Mouse (Mus musculus): ENCODE measurements around the gene Rreb1. TPM values are rescaled to one million over a fixed set of nuclear protein-coding genes. Genes with fewer than 3 reads are reported as not detected.

Gene Rreb1
- polyA plus RNA-seq, 1 experiment from 2014 or later: 5.4 TPM

DNA sequence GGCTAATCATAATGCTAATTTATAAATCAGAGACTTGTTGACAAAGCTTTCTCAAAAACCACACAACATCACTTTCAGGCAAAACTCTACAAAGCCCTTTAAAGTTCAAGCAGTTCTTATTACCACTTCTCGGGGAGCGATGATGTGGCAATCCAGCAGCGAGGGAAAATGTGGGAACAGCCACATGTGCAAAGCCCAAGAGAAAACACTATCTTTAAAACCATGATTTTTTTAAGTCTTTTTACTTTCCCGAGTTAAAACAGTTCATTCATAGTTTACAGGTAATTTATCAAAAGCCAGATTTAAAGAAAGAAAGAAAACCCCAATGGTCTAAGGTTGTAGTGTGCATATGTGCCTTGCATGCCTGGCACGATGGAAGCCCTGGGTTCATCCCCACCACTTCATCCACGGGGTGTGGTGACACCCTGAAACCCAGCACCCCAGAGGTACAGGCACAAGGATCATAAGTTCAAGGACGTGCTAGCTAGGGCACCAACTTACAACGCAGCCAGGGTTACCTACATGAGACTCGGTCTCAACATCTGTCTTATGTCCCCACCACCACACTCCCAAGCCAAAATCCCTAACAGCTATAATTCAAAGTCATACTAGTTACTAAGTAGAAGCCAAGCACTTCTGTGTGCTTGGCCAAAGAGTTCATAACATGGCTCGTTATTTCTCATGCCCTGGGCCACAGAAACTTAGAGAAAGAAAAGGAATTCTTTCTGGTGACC, 214.6 kb downstream of the Rreb1 start:
- peak overlapping the region; percentile 73 for H3K4me2 ChIP-seq (ENCODE audit: low read depth, severe bottlenecking)
- H3K27me3 ChIP-seq (ENCODE audit: control insufficient read depth, insufficient read depth, low read length): no peaks in the 10 kb centered on the region
- no peak for ATAC-seq (ENCODE audit: insufficient number of reproducible peaks, low FRiP score, low TSS enrichment, low read depth)
- peak; percentile 49 for DNase-seq (ENCODE audit: low spot score)
- peak overlapping the region; percentile 97 for H3K9ac ChIP-seq (ENCODE audit: low read length)
- H3K9me3 ChIP-seq (ENCODE audit: control insufficient read depth, low read length): no peaks in the 10 kb centered on the region
- H3K27ac ChIP-seq (replicated peaks; ENCODE audit: low read depth, low read length): no peak overlapping the region
- peak overlapping the region; percentile 92 for H3K4me3 ChIP-seq (ENCODE audit: low read depth, low read length)
- WGBS: 15% methylated on average over 10 of the region's 10 CpGs
- peaks cover 10% of the 10 kb centered on the region; the same call in 1 of the 2 replicates for H3K36me3 ChIP-seq (ENCODE audit: control insufficient read depth, insufficient read depth, low read length)
- H3K4me1 ChIP-seq (ENCODE audit: control insufficient read depth, insufficient read depth, low read length): no peaks in the 10 kb centered on the region

- peak overlapping the region; percentile 92 for H3K4me3 ChIP-seq (ENCODE audit: low read depth, low read length)
- under 1% methylated on average over 17 of the region's 17 CpGs for WGBS
- DNase-seq (ENCODE audit: low spot score): no peak
- H3K27me3 ChIP-seq (ENCODE audit: control insufficient read depth, insufficient read depth, low read length): no peaks in the 10 kb centered on the region
- ATAC-seq (ENCODE audit: insufficient number of reproducible peaks, low FRiP score, low TSS enrichment, low read depth): no peak
- peak overlapping the region; percentile 97 for H3K9ac ChIP-seq (ENCODE audit: low read length)
- peak overlapping the region; percentile 73 for H3K4me2 ChIP-seq (ENCODE audit: low read depth, severe bottlenecking)
- H3K36me3 ChIP-seq (ENCODE audit: control insufficient read depth, insufficient read depth, low read length): peaks cover 10% of the 10 kb centered on the region; the same call in 1 of the 2 replicates
- no peaks in the 10 kb centered on the region for H3K9me3 ChIP-seq (ENCODE audit: control insufficient read depth, low read length)
- H3K4me1 ChIP-seq (ENCODE audit: control insufficient read depth, insufficient read depth, low read length): no peaks in the 10 kb centered on the region
- peak overlapping the region; percentile 79 for H3K27ac ChIP-seq (replicated peaks; ENCODE audit: low read depth, low read length)
Measured at GRCm38 (mm10) chr13:37993376-37993703, 215.1 kb downstream of the Rreb1 start.

DNA sequence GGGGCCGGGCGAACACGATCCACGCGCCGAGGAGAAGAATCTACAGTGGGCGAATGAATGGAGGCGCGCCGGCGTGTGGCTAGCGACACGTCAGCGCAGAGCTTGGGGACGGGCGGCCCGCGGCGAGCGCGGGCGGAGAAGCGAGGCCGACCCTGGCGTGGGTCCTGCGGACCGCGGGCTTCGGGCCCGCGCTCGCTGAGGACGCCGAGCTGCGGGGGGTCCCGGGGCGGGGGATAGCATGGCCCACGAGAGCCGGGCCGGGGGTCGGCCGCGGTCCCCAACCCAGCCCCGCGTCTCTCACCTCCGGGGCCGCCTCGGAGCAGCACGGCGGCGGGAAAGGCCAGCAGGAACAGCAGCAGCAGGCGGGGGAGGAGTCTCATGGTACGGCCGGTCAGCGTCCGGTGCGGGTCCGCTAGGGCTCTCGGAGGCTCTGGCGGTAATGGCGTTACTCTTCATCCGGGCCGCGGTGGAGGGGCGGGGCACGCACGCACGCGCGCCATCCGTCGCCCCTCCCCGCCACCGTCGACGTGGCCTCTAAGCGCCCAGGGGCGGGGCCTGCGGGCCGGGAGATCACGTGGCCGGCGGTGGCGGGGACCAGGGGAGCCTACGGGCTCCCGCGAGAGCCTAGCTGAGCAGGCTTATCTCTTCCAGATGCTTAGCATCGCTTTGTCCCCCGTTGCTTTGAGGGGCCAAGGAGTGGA, 215.7 kb downstream of the Rreb1 start, which contains the start of gene Ssr1:
Gene Ssr1, minus strand, starts transcription at position 514 of the 701 bp plus-strand sequence.
- no peaks in the 10 kb centered on the region for H3K9me3 ChIP-seq (ENCODE audit: control insufficient read depth, low read length)
- H3K4me3 ChIP-seq (ENCODE audit: low read depth, low read length): peak within 1 kb of the TSS; percentile 92
- H3K4me2 ChIP-seq (ENCODE audit: low read depth, severe bottlenecking): peak within 1 kb of the TSS; percentile 73
- WGBS: under 1% methylated on average over 86 of the region's 89 CpGs
- peak within 1 kb of the TSS; percentile 79 for H3K27ac ChIP-seq (replicated peaks; ENCODE audit: low read depth, low read length)
- no peaks in the 10 kb centered on the region for H3K4me1 ChIP-seq (ENCODE audit: control insufficient read depth, insufficient read depth, low read length)
- ATAC-seq (ENCODE audit: insufficient number of reproducible peaks, low FRiP score, low TSS enrichment, low read depth) (peak; percentile 96), DNase-seq (ENCODE audit: low spot score) (peak; percentile 96)
- no peaks in the 10 kb centered on the region for H3K27me3 ChIP-seq (ENCODE audit: control insufficient read depth, insufficient read depth, low read length)
- H3K9ac ChIP-seq (ENCODE audit: low read length): peak within 1 kb of the TSS; percentile 97
- peaks cover 10% of the 10 kb centered on the region; the same call in 1 of the 2 replicates for H3K36me3 ChIP-seq (ENCODE audit: control insufficient read depth, insufficient read depth, low read length)

- no peaks in the 10 kb centered on the region for H3K27me3 ChIP-seq (ENCODE audit: control insufficient read depth, insufficient read depth, low read length)
- H3K4me3 ChIP-seq (ENCODE audit: low read depth, low read length): peak overlapping the region; percentile 92
- ATAC-seq (ENCODE audit: insufficient number of reproducible peaks, low FRiP score, low TSS enrichment, low read depth) (peak; percentile 56), DNase-seq (ENCODE audit: low spot score) (no peak)
- WGBS: 28% methylated on average over 7 of the region's 7 CpGs
- H3K36me3 ChIP-seq (ENCODE audit: control insufficient read depth, insufficient read depth, low read length): peaks cover 10% of the 10 kb centered on the region; the same call in 1 of the 2 replicates
- peak overlapping the region; percentile 38 for H3K4me2 ChIP-seq (ENCODE audit: low read depth, severe bottlenecking)
- H3K9ac ChIP-seq (ENCODE audit: low read length): peak overlapping the region; percentile 97; the same call in 1 of the 2 replicates
- peak overlapping the region; percentile 36; the same call in 1 of the 2 replicates for H3K27ac ChIP-seq (replicated peaks; ENCODE audit: low read depth, low read length)
- H3K4me1 ChIP-seq (ENCODE audit: control insufficient read depth, insufficient read depth, low read length): no peaks in the 10 kb centered on the region
- no peaks in the 10 kb centered on the region for H3K9me3 ChIP-seq (ENCODE audit: control insufficient read depth, low read length)
Measured at GRCm38 (mm10) chr13:37994405-37994749, 216.2 kb downstream of the Rreb1 start.

DNA sequence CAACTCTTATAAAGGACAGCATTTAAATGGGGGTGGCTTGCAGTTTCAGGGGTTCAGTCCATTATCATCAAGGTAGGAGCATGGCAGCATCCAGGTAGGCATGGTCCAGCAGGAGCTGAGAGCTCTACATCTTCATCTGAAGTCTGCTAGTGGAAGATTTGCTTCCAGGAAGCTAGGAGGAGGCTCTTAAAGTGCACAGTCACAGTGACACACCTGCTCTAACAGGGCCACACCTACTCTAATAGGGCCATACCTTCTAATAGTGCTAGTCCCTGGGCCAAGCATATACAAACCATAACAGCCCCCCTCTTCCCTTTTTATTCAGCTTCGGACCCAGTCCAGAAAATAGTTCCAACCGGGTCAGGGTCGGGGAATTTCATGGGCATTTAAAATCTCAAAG, 221.5 kb downstream of the Rreb1 start:
- no peak overlapping the region for H3K27ac ChIP-seq (replicated peaks; ENCODE audit: low read depth, low read length)
- H3K27me3 ChIP-seq (ENCODE audit: control insufficient read depth, insufficient read depth, low read length): no peaks in the 10 kb centered on the region
- no peaks in the 10 kb centered on the region for H3K4me1 ChIP-seq (ENCODE audit: control insufficient read depth, insufficient read depth, low read length)
- H3K4me3 ChIP-seq (ENCODE audit: low read depth, low read length): no peak overlapping the region
- no peak for ATAC-seq (ENCODE audit: insufficient number of reproducible peaks, low FRiP score, low TSS enrichment, low read depth)
- WGBS: 86% methylated on average over 3 of the region's 3 CpGs
- H3K36me3 ChIP-seq (ENCODE audit: control insufficient read depth, insufficient read depth, low read length): no peaks in the 10 kb centered on the region
- H3K4me2 ChIP-seq (ENCODE audit: low read depth, severe bottlenecking): no peak overlapping the region
- no peak overlapping the region for H3K9ac ChIP-seq (ENCODE audit: low read length)
- H3K9me3 ChIP-seq (ENCODE audit: control insufficient read depth, low read length): no peaks in the 10 kb centered on the region
- no peak for DNase-seq (ENCODE audit: low spot score)

Other genes starting within 250 kb of the Rreb1 start
- 123 and 126 TPM in 2 replicates for gene Ssr1, start 215.8 kb downstream of the Rreb1 start, polyA plus RNA-seq (2014; fragmentation: Nextera tagmentation; extraction: Ambion mirVana)

All from limb, embryonic 11.5 days (tissue).